Mouse (Mus musculus) cerebellum, adult 2 months (tissue): ENCODE measurements around the gene Abcc5.

Experiments used
- CTCF ChIP-seq: fragments of 200-500 bp; IDR thresholded peaks from 2 replicates; pipeline ENCODE4 v1.5.1; 2011; ENCODE audit warnings: low read depth, mild to moderate bottlenecking, control low read depth, low read length, moderate library complexity, borderline replicate concordance; ENCODE audit not compliant: insufficient read depth
- POLR2A ChIP-seq: fragments of 200-500 bp; IDR thresholded peaks from 2 replicates; pipeline ENCODE4 v1.6.1; 2011; ENCODE audit warnings: low read length, control low read depth, borderline replicate concordance; ENCODE audit not compliant: insufficient read depth

DNA sequence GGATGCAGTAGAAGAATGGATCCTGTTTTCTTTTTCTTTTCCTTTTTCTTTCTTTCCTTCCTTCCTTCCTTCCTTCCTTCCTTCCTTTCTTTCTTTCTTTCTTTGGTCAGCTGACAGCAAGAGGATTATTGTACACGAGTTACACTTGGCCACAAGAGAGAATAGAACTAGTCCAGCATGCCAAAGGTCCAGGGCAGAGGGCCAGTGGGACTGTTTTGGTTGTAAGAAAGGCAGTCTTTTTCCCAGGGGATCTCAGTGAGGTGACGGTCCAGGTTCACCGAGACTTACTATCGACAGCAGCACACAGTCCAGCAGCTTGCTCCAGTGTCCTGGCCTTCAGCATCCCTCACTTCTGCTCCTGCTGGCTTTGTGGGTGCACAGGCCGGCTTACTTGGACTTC, 97.9 kb downstream of the Abcc5 start:
- TF ChIP-seq POLR2A (no peak), CTCF (no peak)
